Mouse (Mus musculus): ENCODE results near the gene Ripk4.

GRCm38 (mm10) chr16:97720093-97720492 lies 43.5 kb downstream of the Ripk4 start:
- TF ChIP-seq MAFK (IDR thresholded peaks at IDR 0.05; ENCODE audit: insufficient read depth, low read depth, low read length) (no peak), CHD2 (IDR thresholded peaks at IDR 0.05; ENCODE audit: low read depth, low read length) (no peak), HCFC1 (IDR thresholded peaks at IDR 0.05; ENCODE audit: borderline replicate concordance, insufficient read depth, low read length) (no peak)

Measured in ES-E14 (cell line).